Mouse (Mus musculus) thymus, postnatal 4 days (tissue): ENCODE measurements around the gene 4933405L10Rik.
A peak's percentile ranks its signal among the peaks of the same experiment; 100 is the strongest.

Experiments used
- DNase-seq: peaks from one replicate; pipeline ENCODE4 v3.0.0; 2021

4933405L10Rik gene

GRCm38 (mm10) chr8:105757796-105758276 is 50.4 kb downstream of the 4933405L10Rik start:
- DNase-seq: no peak

GRCm38 (mm10) chr8:105758277-105759108 is 51.0 kb downstream of the 4933405L10Rik start, which contains the start of gene Gfod2:
Gene Gfod2 (minus strand): TSS chr8:105758664.
- peak; percentile 99 for DNase-seq
